Mouse (Mus musculus): Measurements from ENCODE around the gene Zcchc17.

Zcchc17 gene

DNA sequence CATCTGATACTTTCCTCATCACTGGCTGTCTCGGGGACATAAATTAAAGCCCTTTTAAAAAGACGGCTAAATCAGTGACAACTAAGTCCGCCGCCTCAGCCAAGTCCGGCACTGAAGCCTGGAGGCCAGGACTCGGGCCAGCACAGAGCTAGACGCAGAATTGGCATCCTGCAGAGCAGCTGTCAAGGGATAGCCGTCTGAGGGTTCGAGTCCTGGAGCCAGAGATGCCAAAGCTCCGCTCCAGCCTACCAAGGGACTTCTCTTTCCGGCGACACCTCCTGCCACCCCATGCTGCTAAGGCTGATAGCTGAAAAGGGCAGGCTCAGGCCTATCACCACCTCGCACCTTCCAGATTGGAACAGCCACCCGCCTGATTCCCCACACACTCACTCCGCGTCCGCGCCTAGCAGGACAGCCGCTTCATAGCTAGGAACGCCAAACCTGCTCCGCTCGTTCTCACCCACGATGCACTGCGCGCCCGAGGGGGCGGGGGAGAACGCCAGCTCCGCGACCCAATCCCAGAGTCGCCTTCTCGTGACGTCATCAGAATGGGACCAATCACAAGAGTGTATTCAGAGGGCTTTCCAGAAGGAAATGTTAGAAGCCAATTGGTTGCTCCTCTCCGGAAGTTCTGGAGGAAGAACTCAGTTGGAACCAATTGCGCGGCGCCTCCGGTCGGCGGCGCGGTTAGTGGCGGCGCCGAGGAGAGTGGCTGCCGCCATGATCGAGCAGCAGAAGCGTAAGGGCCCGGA, at the start of gene Zcchc17, which contains the start of gene Snrnp40:
Gene Zcchc17, minus strand, starts transcription at position 458 of the 752 bp plus-strand sequence.
Gene Snrnp40, plus strand, starts transcription at position 647 of the 752 bp plus-strand sequence.
- DNase-seq: peak; percentile 99

DNA sequence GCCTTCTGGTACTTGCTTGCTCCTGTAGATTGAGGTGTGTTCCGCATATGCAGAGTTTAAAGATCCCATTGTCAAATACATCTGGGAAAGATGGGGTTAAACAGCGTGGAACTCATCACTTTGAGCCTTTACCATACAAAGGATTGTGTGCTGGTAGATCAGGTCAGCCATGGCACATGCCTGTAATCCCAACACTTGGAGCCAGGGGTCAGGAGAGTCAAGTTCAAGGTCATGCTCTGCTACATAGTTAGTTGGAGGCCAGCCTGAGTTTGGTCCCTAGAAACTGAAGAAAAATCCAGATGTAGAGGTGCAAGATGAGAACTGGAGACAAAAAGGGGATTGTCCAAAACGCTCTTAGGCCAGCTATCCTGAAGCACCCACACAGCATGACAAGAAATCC, 31.5 kb upstream of the Zcchc17 start:
- no peak for DNase-seq

DNA sequence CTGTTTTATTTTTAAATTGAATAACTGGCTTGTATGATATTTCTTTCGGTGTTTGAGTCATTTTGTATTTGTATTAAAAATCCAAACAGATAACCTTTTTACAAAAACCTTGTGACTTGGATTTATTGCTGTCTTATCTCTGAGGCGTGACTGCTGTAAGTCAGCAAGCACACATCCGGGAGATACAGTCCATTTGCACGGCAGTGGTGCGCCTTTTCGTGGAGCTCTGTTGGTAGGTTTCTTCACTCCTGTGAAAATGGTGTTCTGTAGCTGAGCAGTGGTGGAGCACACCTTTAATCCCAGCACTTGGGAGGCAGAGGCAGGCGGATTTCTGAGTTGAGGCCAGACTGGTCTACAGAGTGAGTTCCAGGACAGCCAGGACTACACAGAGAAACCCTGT, 30.2 kb upstream of the Zcchc17 start:
- no peak for DNase-seq

DNA sequence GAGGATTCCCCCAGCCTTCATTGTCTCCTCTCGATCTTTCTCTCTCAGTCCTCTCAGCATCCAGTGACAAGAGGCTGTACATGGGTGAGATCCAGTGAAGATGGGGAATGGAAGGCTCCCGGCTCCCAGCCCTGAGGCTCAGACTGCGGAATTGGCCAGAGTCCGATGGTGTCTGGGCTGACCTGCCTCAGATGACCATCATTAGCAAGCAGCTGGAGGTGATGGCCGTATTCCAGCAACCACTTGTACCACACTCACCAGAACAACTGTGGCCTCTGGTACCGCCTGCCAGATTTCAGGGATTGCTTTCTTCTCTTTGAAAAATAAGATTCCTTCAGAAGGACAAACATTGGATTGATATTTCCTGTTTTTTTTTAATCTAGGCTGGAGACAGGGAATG, 29.8 kb upstream of the Zcchc17 start:
- no peak for DNase-seq

DNA sequence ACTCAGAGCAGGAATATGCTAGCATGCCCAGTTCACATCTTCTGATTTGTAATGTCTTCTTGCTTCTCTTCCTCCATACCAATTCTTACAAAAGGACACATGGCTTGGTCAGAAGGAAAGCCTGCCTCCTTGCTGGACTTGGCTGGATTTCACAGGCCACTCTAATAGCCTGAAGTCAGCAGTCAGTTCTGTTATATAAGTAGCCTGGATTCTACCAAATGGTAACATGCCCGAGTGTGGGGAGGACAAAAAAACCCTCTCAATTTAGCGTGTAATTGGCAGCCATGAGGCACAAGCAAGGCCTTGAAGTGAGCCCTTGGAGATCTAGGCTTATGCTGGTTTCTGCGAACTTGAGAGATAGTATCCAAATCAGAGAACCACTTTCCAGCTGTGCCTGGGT, 27.5 kb upstream of the Zcchc17 start:
- no peak for DNase-seq

DNA sequence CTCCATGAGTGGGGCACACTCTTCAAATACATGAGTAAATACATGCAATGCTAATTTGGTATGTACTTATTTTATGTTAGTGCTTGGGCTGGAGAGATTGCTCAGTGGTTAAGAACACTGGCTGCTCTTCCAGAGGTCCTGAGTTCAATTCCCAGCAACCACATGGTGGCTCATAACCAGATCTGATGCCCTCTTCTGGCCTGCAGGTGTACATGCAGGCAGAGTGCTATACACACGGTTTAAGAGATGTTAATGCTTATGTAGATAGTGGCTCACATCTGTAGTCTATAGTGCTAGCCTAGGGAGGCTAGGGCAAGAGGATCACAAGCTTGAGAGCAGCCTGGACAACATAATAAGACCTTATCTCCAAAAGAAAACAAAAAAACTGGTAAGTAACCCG, 20.7 kb upstream of the Zcchc17 start:
- no peak for DNase-seq

DNA sequence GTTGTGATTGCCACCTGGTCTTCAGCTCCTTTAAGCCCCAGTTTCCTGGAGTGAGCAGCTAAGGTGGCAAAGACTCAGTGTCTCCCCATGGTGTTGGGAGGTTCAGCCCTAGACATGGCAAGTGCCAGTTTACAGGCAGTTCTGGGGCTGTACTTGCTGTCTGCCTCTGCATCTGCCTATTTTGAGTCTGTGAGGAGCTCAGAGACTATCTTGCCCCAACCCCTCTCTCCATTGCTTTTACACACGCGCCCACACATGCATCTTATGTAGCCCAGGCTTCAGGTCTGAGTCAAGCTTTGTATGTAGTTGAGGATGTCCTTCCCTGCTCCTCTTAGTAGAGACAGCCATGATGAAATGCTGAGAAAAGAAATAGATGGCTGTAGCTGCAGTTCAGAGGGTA, 19.4 kb upstream of the Zcchc17 start:
- DNase-seq: no peak

DNA sequence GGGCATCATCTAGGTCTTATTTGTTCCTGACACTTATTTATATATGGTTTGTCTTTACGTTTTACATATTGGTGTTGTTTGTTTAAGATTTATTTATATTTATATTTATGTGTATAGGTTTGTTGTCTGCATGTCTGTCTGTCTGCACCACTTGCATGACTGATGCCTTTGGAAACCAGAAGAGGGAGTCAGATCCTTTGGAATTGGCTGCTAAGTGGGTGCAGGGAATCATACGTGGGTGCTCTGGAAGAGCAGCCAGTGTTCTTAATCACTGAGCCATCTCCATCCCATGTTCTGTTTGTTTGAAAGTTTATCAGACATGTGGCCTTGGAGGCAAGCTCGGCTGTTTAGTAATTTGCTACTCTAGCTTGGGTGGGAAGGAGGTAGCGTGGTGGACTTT, 17.8 kb upstream of the Zcchc17 start:
- DNase-seq: no peak

DNA sequence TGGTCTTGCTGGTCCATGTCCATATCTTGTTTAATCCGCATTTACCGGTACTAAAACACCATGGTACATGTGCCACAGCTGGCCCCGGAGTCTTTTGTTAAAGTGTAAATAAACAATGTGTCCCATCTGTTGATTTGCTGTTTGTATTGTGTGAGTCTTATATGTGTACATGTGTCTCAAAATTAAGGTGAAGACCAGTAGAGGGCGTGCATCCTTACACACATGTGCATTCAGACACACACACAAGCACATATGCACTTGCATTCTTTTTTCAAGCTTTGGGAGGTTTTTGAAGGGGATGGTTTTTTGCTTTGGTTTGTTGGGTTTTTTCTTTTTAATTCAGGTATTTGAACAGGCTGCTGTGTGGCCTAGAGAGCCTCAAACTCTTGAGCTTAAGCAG, 16.9 kb upstream of the Zcchc17 start:
- no peak for DNase-seq

DNA sequence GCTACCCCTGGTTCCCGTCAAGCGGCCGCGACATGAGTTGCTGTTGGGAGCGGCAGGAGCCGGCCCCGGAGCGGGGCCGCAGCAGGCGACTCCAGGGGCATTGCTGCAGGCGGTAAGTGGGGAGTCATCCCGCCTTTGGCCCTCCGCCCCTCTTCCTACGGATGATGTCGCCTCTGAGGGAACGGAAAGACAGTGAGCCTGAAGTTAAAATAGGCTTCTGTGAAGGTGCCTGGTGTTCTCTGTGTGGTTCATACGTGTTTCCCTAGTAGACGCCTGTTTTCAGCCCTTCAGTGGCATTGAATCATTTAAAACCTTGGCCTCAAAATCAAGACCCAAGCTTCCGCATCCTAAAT, 471 bp upstream of the Zcchc17 start:
- DNase-seq: no peak

DNA sequence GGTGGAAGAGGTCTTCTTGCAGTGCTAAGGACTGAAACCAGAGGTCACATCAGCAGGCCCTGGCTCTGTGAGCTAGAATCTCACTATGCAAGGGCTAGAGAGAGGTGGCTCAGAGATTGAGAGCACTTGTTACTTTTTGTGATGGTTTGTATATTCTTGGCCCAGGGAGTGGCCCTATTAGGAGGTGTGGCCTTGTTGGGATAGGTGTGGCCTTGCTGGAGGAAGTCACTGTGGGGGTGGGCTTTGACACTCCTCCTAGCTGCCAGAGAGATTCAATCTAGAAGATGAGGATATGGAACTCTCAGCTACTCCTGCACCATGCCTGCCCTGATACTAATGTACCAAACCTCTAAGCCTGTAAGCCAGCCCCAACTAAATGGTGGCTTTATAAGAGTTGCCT, 1.8 kb downstream of the Zcchc17 start:
- DNase-seq: no peak

DNA sequence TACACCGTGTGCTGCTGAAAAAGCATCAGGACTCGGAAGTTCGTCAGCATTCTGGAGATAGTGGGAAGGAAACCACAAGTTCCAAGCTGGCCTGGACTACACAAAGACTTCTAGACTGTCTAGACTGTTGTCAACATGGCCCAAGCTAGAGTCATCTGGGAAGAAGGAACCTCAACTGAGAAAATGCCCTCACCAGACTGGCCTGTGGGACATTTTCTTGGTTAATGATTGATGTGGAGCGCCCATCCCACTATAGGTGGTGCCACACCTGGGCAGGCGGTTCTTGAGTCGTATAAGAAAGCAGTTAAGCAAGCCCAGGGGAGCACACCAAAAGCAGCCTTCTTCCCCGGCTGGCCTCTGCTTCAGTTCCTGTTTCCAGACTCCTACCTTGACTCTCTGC, 7.2 kb downstream of the Zcchc17 start:
- DNase-seq: no peak

DNA sequence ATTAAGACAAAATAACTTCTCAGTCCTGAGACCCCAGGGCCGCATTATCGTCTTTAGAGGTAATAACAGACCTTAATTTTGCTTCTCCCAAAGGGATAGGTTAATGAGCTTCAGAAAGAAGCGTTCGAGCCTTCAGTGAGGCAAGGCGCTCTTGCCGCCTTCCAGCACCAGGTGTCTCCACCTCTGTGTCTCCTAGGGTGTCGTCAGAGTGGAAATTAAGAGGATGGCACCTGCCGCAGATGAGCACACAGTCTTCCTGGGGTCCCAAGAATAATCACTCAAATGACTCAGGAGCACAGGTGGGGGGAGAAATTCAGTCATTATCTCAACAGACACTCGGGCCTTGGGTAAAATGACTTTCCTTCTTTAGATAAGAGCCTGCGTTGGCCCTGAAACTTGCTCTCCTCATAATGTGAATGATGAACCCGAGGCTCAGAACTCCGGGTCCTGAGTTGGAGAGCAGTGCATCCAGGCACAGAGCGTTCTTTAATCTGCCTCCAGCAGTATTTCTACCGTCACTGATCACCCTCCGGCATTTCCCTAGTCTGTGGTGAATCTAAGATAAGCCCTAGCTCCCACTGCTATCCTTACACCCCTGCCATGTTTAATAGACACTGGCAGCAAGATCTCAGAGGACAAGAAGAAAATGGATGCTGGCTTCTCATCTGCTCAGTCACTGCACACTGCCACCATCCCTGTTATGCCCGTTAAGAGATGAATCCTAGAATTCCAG, 8.9 kb downstream of the Zcchc17 start:
- no peak for DNase-seq

DNA sequence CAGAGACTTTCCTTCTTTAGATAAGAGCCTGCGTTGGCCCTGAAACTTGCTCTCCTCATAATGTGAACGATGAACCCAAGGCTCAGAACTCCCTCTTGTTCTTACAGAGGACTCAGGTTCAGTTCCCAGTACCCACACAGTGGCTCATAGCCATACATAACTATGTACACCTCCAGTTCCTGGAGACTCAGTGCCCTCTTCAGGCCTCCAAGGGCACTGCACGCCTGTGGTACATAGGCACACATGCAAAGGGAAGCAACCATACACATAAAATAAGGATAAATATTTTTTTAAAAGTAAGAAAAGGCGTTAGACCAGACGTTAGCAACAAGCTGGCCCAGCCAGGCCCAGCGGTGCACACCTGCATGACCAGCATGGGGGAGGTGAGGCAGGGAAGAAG, 10.1 kb downstream of the Zcchc17 start:
- no peak for DNase-seq

DNA sequence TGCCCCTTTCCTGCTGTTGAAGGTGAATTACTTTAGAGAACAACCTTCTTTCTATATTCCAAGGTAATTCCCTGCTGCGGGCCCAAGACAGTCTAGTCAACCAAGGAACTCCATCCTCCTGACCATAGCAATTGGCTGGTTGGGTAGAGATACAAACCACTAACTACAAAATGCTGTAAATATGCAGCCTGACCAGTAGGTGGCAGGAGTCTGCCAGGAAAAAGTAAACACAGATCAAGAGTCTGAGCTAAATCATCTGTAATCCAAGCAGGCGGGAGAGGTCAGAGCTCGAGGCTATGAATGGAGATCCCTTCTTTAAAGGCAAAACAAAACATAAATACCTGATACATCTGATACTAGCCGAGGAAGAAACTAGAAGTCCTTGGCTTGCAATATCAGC, 18.1 kb downstream of the Zcchc17 start:
- peak; percentile 54 for DNase-seq

DNA sequence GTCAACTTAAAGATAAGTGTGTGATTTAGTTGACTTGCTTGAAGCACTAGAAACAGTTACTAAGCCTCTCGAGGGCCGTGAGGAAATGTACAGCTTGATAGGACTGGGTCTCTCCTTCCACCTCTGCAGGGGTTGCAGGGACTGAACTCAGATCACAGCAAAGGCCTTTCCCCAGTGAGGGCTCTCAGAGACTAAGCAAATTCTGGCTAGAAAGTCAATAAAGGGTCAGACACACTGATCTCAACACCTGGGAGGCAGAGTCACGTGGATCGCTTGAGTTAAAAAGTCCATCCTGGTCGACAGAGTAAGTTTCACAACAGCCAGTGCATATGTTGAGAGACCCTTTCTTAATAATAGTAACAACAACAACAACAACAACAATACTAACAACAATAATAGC, 23.9 kb downstream of the Zcchc17 start:
- no peak for DNase-seq

DNA sequence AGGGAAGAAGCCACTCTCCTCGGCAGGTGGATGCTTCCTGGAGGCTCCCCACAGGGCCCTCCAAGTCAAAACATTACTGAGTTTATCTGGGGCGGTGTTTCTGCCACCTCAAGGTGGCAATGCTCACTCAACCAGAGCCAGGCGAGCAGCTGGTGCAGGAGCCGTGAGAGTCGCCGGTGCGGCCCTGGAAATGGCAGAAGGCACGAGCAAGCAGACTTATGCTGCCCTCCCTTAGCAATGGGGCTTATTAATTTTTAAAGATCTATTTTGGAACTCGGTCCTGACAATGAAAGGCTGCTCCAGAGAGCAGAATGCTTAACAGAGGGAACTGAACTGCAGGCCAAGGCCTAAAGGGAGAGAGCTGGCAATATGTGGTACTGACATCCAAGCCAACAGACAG, 32.4 kb downstream of the Zcchc17 start:
- DNase-seq: no peak

DNA sequence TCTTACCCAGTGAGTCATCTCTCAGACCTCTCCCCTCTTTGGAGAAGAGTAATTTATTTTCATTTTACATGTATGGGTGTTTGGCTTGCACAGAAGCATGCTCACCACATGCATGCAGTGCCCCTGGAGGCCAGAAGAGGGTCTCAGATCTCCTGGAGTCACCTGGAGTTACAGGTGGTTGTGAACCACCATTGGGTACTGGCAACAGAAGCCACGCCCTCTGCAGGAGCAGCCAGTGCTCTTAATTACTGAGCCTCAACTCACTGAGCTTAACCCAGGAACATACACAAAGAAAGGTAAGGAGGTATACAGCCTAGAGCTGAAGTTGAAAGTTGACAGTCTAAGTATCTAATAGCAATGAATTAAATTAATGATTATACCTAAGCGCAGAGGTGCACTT, 34.3 kb downstream of the Zcchc17 start:
- no peak for DNase-seq

DNA sequence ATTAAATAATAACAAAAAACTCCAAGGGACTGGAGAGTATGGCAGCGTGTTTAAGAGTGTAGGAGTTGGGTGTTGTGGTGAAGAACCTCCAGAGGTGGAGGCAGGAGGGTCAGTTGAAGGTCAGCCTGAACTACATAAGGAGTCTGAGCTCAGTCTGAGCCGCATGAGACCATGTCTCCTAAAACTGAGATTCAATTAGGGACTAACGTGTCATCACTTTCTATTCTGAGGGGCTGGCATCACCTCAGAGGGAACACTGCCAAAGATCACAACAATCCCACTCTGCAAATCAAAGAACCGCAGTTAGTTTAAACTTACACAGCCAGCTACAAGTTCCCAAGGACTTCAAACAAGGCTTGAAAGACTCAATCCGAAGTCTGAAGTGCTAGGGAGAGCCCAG, 36.1 kb downstream of the Zcchc17 start:
- DNase-seq: no peak

DNA sequence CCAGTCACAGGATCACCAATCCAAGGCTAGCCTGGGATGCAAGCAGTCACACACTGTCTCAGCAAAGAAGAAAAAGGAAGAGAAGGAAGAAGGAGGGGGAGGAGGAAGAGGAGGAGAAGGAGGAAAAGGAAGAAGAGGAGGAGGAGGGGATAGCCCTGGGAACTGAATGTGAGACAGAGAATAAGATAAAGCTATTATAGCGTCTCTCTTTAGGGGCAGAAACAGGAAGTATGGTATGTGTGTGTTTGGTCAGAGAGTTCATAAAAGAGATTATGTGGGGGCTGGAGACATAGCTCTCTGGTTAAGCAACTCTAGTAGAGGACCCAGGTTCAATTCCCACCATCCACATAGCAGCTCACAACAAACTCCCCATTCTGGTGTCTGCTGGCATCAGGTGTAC, 36.6 kb downstream of the Zcchc17 start:
- DNase-seq: no peak

DNA sequence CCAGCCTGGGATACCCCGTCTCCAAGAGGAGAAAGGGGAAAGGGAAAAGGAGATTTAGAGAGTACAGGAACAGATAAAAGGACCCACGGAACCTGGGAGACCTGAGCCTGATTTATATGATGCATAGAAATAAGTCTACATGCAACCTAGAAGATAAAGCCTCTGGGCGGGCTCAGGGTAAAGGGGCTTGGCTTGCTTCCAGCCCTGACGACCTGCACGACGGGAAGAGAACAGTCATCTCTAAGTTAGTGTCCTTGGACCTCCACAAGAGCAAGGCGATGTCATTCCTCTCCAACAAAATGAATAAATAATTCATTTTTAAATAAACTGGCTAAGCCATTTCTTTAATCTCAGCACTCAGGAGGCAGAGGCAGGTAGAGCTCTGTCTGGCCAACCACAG, 37.2 kb downstream of the Zcchc17 start:
- DNase-seq: no peak

DNA sequence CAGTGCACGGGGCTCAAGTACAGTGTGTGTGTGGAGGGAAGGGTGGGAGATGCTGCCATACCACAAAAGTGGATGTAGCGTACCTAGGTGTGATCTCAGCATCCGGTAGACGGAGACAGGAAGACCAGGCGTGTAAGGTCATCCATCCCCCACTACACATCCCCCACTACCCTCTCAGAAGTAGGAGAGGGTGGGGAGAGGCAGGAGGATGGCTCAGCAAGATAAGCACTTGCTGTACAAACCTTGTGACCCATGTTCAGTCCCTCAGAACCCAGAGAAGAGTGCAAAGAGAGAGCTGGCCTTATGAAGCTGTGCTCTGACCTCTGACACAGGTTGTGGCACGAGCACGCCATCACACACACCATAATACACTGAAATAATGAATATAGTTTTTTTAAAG, 38.1 kb downstream of the Zcchc17 start:
- DNase-seq: no peak

DNA sequence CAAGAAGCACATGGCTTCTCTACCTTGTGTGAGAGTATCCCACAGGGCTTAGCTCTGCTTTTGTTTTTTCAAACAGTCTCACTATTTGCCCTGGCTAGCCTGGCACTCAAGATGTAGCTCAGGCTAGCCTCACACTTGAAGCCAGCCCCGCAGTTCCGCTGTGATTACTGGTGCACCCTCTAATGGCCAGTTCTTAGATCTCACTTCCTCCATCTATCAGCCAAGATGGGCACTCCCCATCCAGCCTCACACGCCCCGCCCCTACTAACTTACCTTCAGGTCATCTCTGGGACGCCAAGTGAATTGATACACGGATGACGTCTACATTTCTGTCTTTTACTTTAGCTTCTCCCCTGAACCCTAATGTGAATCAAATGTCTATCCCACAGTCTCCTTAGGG, 40.2 kb downstream of the Zcchc17 start:
- DNase-seq: no peak

DNA sequence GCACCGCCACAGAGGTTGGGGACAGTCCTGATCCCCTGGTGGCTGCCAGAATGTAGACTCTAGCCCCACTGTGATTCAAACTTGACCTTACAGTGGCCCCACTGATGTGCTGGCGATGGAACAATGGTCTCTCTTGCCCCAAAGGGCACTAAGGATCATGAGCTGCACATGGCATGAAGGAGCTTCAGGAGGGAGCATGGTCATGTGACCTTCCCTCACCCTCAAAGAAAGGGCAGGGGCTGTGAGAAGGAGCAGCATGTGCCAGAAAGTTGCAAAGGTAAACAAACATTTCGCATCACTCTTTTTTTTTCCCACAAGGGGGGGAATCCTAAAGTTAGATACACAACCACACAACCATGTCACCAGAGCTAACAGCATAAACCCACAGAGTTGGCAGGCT, 41.6 kb downstream of the Zcchc17 start:
- DNase-seq: no peak

DNA sequence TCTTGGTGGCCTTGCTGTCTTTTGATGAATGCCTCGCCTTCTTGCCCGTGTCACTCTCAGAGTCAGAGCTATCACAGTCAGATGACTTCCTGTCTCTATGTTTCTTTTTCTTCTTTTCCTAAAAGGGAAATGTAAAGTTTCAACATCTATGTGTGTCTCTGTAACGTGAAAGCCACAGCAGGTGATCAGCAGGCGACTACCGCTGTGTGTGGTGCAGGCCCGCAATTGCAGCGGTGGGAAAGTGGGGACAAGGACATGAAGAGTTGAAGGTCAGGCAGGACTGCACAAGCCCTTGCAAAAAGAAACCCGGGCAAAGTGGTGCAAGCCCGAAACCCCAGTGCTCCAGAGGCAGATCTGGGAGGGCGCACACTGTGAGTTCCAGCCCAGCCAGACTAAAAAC, 43.1 kb downstream of the Zcchc17 start:
- peak; percentile 9 for DNase-seq
